Mouse (Mus musculus): ENCODE data around the gene Btn2a2.

DNA sequence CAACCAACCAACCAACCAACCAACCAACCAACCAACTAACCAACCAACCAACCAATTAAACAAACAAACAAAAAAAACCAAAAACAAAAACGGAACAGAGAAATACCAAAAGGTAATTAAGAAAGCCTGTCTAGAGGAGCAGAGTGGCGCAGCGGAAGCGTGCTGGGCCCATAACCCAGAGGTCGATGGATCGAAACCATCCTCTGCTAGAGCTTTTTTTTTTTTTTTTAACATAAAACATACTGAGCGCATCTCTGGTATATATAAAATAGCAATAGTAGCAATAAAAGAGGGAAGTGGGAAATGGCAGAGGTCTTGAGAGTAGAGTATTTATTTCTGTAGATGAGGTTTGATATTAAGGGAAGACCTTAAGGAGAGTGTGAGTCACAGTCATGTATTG is 11.3 kb upstream of the Btn2a2 start:
- TF ChIP-seq USF1 (IDR thresholded peaks at IDR 0.05; ENCODE audit: low read depth) (no peak), E2F4 (IDR thresholded peaks at IDR 0.05; ENCODE audit: insufficient read depth) (no peak), POLR2A (IDR thresholded peaks at IDR 0.05; ENCODE audit: insufficient read length, low read depth) (no peak), MYOG (IDR thresholded peaks at IDR 0.05; ENCODE audit: control insufficient read depth in 1 of 3, insufficient read depth in 1 of 3, insufficient read length in 2 of 3, low read depth in 2 of 3) (no peak), CEBPB (IDR thresholded peaks at IDR 0.05; ENCODE audit: insufficient read depth, poor library complexity, severe bottlenecking) (no peak)
